Comparison of ENCODE assay signal across 13 mouse cellular contexts in the genomic region with DNA sequence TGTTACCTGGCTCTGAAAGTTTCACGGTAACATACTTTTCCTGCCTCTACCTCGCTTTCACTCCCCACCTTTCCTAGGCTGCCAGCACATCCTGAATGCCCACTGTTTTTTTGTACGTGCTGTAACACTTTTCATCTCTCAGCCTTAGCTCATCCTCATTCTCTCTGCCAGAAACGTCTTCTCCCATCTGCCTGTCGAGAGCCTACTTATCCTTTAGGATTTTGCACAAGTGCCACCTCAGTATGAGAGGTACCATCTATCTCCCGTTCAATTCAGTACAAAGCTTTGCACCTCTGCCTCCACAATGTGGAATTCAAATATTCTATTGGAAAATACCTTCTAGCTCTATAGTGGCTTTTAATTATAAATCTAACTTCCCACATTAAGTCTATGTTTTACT.
A peak's percentile ranks its signal among the peaks of the same experiment; 100 is the strongest.
DNase-seq lines count a peak whose midpoint lies in the region; ATAC-seq lines count a peak whose summit lies in the region.
"Had no signal": no experiment of that assay in that cellular context is flagged by ENCODE, and none has a peak within 500 bp of the region (broad histone marks: within the 10 kb centered on the region; RNA-seq: fewer than 3 reads in every experiment).

No protein-coding gene starts in this region.

- peak; percentile 92 for ATAC-seq in frontal cortex, adult (ENCODE audit: low TSS enrichment)
- no peak for ATAC-seq in megakaryocyte, adult 5-6 weeks (ENCODE audit: poor library complexity, severe bottlenecking)
- ATAC-seq: activated CD4-positive, CD25-positive, alpha-beta regulatory T cell, adult 4 months; forebrain, embryonic 15.5 days; intestine, embryonic 15.5 days; Patski had no signal

- no peak for DNase-seq in frontal cortex, postnatal 10 days (ENCODE audit: low spot score in 2 of 2)
- peak; percentile 38 to 41 for DNase-seq in cerebellum, adult 18-20 months
- peak; percentile 49 for DNase-seq in cerebellum, adult 9-11 months
- no peak for DNase-seq in urinary bladder, postnatal 25 days (ENCODE audit: low spot score)
- no peak for DNase-seq in spleen, postnatal 10 days (ENCODE audit: low spot score in 2 of 2)
- DNase-seq: adrenal gland, postnatal 14 days; gastrocnemius, postnatal 25 days had no signal

Comparison
In these comparisons a context has a peak if more than half of its experiments do, and no peak if none do; other contexts are left out.
1. DNase-seq: peak in cerebellum, adult 18-20 months (2 of 2) and cerebellum, adult 9-11 months (single experiment); none in frontal cortex, postnatal 10 days (0 of 2), urinary bladder, postnatal 25 days (single experiment) and spleen, postnatal 10 days (0 of 2).